Mouse (Mus musculus) kidney, adult 9 months (tissue): ENCODE measurements around the gene St6galnac3.
"Not testable (repeated sequence)": the region's sequence is repeated elsewhere in the genome, so short reads cannot be mapped to it uniquely, and the experiment has no call there.

ENCODE experiments used
- DNase-seq: peaks from one replicate; pipeline ENCODE4 v3.0.0; 2022

Gene St6galnac3

GRCm38 (mm10) chr3:153397726-153398125 is 327.2 kb downstream of the St6galnac3 start:
- DNase-seq, result no peak

GRCm38 (mm10) chr3:153396375-153397068 is 328.5 kb downstream of the St6galnac3 start:
- DNase-seq, result no peak

DNA sequence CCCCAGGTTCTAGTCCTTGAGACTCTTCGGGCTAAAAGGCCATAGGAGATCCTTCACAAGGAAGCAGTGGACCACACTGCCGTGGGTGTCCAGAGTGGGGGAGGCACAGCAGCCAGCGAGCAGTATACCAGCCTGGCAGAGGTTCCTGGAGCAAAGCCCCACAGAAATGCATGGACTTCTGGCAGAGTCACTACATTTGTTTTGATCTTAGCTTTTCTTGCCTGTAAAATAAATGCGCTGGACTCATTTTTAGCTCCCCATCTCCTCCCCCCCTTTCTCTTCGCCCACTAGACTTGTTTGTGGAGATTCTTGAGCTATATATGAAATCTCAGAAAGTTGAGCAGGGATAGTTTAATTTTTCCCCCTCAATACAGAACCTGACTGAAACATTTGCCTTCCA is 329.6 kb downstream of the St6galnac3 start:
- DNase-seq, result no peak

- DNase-seq, result no peak
These were observed 330.2 kb downstream of the St6galnac3 start for GRCm38 (mm10) chr3:153394751-153395150.

GRCm38 (mm10) chr3:153394224-153394623 is 330.8 kb downstream of the St6galnac3 start:
- no peak for DNase-seq

GRCm38 (mm10) chr3:153391451-153391850 is 333.5 kb downstream of the St6galnac3 start:
- DNase-seq, result not testable (repeated sequence)

- not testable (repeated sequence) for DNase-seq
These were observed 340.3 kb downstream of the St6galnac3 start for GRCm38 (mm10) chr3:153384651-153385050.

DNA sequence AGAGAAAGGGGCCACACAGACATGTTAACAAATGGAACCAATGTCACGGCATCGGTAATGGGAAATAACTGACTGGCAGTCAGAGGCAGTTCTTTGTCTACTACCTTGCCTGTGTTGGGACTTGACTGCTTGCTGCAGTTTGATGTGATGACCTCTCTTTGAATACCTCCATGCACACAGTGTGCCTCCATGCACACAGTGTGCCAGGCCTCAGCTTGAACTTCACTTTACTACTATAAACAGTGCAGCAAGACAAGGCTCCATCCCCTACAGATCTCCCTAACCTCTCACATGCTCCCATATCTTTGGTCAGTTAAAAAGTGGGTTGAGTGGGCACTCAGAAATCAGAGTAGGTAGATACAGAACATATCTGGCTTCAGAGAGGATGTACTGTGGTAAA is 341.3 kb downstream of the St6galnac3 start:
- no peak for DNase-seq

DNA sequence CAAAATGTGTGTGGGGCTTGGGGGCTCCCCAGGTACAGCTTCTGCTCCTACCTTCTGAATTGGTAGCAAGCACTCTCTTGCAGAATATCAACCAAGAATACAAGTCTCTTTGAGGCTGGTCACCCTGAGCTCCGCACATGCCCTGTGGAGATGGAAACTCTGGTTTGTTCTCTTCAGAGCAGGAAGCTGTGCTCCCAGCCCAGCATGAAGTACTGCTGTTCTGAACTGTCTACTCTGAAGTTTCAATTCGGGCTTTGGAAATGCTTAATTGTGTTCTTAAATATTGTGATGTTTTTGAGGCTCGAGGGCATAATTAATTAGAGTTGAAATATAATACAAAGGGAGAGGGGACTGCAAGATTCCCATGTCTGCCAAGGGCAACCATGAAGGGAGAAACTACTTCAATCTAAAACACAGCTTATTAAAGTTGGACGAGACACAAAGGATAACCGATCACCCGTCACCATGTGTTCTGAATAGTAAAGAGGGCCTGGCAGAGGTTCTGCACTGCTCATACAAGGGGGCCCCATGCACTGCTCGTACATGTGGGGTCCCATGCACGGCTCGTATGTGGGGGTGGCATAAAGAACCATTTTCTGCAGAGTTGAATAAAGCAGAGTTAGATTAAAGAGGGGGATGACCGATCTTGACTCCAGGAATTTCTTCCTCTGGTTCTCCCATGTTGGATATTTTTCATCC is 359.8 kb downstream of the St6galnac3 start:
- no peak for DNase-seq

DNA sequence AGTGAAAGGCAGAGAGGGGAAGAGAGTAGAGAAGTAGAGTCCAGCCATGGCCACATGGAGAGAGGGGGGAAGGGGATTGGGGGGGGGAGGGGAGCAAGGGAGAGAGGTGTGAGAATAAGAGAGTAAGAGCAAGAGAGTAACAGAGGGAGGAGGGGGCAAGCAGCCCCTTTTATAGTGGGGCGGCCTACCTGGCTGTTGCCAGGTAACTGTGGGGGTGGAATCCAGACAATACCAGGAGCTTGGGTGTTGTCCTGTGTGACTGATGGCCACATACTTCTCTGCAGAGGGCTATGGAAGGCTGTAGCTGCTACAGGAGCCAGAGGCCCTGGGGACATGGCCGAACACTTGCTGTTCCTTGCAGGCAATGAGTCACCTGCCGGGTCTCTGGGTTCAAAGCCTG is 360.6 kb downstream of the St6galnac3 start:
- no peak for DNase-seq

GRCm38 (mm10) chr3:153359966-153360365 is 365.0 kb downstream of the St6galnac3 start:
- DNase-seq, result no peak

DNA sequence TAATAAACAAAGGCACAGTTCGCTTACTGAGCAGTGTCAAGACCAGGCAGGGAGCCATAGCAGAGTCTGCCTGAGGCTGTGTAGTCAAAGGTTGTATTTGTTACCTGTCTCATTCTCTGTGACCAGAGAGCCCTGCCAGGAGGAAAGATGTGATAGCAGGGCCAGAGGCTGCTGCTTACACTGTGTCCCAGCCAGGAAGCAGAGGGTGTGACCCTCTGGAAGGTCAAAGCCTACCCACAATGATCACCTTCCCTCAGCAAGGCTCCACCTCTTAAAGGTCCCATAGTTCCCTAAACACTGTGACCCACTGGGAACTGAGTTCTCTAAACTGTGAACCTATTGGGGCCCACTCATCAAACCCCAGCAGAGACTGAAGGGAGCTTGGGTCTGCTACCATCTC is 368.9 kb downstream of the St6galnac3 start:
- no peak for DNase-seq

DNA sequence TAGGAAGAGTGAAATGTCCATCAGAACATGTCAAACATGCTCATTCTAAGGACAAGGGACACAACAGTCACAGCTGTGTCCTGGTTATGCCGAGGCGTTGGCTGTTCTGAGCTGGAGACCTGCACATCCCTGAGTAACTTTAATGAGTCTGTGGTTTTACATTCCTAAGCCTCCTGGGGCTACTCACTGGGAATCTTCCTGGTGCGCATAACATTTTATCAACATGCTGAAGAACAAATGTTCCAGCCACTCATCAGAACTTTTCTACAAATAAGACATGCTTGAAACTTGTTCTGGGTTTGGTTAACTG is 370.0 kb downstream of the St6galnac3 start:
- DNase-seq, result no peak

DNA sequence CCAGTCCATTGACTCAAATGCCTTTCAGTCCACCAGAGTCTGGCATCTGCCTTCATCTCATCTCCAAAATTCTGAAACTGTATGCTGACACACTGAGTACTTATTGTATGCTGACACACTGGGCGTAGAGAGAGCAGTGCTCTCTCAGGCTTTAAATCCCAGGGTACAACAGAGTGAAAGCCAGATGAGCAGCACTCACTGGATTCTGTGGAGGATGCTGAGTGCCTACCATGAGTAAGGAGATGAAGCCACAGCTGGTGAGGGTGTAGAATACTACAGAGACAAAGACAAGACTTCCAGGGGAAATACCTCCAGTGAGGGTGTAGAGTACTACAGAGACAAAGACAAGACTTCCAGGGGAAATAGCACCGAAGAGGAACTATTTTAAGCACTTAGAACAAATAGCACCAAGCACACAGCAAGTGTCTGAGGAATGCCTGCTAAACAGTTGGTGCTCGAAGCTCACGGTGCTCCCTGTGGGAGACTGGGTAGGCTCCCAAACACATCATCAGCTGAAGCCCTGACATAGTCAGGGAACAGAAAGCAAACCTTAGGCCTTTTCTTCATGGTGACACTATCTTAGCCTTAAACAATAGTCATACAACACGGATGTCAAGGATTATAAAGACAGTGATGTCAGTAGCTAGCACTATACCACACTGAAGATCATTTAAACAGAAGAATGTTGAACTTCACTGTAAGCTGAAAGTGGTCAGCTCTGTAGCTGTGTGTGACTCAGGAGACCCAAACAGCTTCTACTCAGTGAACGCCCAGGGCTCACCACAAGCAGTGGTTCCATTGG is 370.6 kb downstream of the St6galnac3 start:
- DNase-seq, result no peak

GRCm38 (mm10) chr3:153353313-153354103 is 371.5 kb downstream of the St6galnac3 start:
- DNase-seq, result no peak

GRCm38 (mm10) chr3:153349981-153350380 is 375.0 kb downstream of the St6galnac3 start:
- no peak for DNase-seq

GRCm38 (mm10) chr3:153348797-153349465 is 376.0 kb downstream of the St6galnac3 start:
- no peak for DNase-seq

- DNase-seq, result no peak
These were observed 380.0 kb downstream of the St6galnac3 start for GRCm38 (mm10) chr3:153344979-153345378.

GRCm38 (mm10) chr3:153339940-153340339 is 385.0 kb downstream of the St6galnac3 start:
- no peak for DNase-seq

DNA sequence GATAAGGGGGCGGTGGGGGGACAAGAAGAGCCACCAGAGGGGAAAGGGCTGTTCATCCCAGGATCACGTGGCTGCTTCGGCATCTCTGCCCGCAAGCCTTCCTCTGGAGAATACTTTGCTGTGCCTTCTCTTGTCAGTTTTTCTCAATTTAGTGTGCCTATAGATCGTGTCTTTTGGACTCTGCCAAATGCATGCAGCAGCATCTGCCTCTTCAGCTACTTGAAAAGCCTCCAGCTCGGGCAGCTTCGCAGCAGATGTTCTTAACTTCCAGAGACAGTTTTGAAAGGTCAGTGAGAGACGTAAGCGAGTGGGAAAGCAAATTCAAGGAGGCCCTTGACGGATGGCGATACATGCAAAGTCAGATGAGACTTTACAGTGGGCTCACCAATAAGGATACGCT is 385.9 kb downstream of the St6galnac3 start:
- DNase-seq, result no peak

DNA sequence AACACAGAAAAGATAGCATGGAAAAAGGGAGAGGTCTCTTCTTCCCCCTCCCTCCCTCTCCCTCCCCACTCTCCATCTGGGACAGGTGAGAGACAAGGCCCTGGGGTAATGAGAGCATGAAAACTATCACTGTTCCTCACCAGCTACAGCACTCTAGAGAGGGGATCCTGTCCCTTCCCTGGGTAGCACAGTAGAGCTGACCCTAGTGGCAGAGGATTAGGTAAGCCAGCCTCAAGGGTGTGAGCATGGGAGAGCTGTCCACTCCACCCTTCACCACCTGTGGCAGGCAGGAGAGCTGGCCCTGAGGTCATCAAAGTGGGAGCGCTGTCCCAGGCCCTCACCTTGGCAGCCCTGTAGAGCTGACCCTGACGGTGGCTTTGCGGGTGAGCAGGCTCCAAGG is 387.2 kb downstream of the St6galnac3 start:
- no peak for DNase-seq

DNA sequence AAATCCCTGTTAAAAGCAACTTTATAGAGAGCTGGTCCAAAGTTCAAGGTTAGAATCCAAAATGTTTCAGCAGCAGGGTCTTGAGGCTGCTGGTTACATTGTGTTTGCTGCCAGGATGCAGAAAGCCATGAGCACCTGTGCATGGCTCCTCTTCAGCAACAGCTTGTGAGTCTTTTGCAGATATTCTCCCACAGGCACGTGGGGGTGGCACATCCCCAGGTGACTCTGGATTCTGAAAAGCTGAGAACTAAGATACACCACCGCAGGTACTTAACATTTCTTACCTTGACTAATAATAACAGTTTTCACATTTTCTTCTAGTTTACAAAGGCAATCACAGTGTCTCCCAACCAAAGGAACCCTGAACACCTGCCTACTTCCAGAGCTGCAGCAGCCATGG is 387.8 kb downstream of the St6galnac3 start:
- no peak for DNase-seq
